Mouse (Mus musculus): ENCODE results near the gene Itgal. TPM values are rescaled to one million over a fixed set of nuclear protein-coding genes. Genes with fewer than 3 reads are reported as not detected.
A peak's percentile ranks its signal among the peaks of the same experiment; 100 is the strongest.
"Not testable (repeated sequence)": the region's sequence is repeated elsewhere in the genome, so short reads cannot be mapped to it uniquely, and the experiment has no call there.

Itgal gene
- total RNA-seq, 2 experiments from 2014 or later = 0.10 to 0.35 TPM

GRCm38 (mm10) chr7:127342888-127343287 lies 46.8 kb downstream of the Itgal start:
- no peak for DNase-seq

- no peak for DNase-seq
These were observed 47.4 kb downstream of the Itgal start for GRCm38 (mm10) chr7:127343351-127344019.

DNA sequence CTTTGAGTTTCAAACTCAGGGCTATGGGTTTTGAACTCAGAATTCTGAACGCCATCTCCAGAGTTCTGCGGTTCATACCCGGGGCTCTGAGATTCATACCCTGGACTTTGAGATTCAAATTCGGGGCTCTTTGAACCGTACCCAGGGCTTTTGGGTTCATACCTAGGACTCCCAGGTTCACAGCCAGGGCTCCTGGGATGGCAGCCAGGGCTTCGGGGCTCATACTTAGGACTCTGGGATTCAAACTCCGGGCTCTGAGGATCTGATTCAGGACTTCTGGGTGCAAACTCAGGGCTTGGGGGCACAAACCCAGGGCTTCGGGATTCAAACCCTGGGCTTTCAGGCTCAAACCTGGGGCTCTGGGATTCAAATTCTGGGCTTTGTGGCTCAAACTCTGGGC lies 48.3 kb downstream of the Itgal start:
- DNase-seq = no peak

GRCm38 (mm10) chr7:127345092-127345491 lies 49.0 kb downstream of the Itgal start:
- DNase-seq = peak; percentile 32 to 56

- DNase-seq = peak; percentile 86 to 89
These were observed 49.7 kb downstream of the Itgal start, which contains the start of gene Zfp768 for GRCm38 (mm10) chr7:127345512-127346325. TSS of gene Zfp768 (minus strand) at chr7:127345589.

GRCm38 (mm10) chr7:127346676-127347075 lies 50.6 kb downstream of the Itgal start:
- no peak for DNase-seq

GRCm38 (mm10) chr7:127351230-127352004 lies 55.4 kb downstream of the Itgal start:
- DNase-seq = no peak

- DNase-seq = no peak
These were observed 59.7 kb downstream of the Itgal start for GRCm38 (mm10) chr7:127355796-127356195.

- DNase-seq = no peak
These were observed 61.8 kb downstream of the Itgal start for GRCm38 (mm10) chr7:127357871-127358270.

DNA sequence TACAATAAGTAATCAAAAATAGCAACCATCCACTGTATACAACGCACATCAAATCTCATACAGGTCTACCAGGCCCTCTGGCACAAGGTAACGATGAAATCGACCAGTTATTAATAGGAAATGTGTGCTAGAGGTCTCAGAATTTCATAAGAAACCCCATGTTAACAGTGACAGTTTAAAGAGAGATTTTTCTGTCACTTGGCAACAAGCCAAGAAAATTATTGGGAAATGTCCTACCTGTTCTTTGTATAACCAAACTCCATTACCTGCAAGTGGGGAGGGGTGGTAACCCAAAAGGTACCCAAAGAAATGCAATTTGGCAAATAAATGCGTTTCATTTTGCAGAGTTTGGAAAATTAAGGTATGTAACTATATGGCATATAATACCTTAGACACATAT lies 62.4 kb downstream of the Itgal start:
- no peak for DNase-seq

DNA sequence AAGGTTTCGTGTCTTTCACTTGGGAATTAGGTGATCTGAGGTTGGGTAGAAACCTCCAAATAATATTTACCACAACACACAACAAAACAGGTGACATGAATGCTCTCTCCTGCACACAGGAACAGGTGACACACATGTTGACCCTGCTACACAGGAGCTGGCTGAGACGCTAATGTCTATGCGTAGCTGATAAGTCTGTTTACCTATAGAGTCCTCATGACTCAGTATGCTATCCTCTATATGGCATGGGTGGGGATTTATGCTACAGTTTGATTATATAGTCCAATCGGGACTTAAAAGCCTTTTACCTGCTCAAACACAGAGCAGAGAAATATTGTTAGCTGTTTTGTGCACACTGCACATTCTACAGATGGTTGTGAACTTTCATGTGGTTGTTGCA lies 64.2 kb downstream of the Itgal start:
- DNase-seq = no peak

DNA sequence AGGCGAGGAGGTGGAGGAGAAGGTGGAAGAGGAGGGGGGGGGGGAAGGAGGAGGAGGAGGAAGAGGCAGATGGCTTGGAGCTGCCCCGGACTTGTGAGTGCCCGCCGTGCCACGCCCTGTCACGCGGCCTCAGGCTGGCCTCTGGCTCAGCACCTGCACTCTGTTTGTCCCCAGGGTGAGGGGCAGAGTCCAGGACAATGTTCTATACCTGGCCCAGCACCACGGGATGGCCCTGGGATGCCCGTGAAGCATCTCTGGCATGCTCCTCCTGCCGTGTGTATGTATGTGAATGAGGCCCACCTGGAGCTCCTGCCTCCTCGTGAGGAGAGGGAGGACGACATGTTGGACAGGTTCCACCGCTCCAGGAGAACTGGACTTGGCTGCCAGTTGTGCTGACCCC lies 65.4 kb downstream of the Itgal start:
- no peak for DNase-seq

- not testable (repeated sequence) for DNase-seq
These were observed 66.4 kb downstream of the Itgal start for GRCm38 (mm10) chr7:127362418-127362817.

DNA sequence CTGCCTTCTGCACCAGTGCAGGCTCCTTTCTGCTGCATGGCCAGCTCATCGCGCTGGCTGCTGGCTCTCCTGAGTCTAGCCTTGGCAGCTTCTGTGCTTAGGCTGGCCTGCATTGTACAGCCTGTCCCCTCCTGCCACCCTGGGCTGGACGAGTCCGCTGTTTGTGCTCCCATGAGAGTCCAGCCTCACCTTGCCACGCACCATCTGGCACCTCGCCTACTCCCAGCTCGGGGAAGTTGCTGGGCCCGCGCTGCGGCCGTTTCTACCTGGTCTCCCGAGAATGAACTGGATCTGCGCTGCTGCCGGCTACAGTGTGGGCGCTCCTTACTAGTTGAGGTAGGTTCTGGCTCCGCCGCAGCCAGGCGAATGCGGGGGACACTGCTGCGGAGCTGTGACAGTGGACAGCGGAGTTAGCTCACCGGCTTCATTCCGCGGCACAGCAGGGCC lies 67.4 kb downstream of the Itgal start:
- DNase-seq = no peak

- no peak for DNase-seq
These were observed 68.1 kb downstream of the Itgal start for GRCm38 (mm10) chr7:127364166-127364565.

DNA sequence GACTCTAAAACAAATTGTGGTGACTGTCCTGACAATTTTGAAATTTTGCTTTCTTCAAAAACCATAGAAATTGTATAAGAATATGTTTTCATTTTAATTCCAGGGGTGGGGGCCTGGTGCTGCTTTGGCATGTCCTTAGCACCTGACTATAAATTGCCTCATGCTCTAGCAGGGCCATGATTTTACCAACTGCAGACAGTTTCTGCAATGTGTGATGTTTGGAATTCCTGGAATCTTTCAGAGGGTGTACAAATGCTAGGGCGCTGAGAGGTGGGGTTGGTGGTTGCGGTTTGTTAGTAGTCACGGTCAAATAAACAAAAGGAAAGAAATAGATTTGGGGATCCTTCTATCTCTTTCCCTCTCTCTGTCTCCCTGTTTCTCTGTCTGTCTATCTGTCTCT lies 70.2 kb downstream of the Itgal start:
- no peak for DNase-seq

DNA sequence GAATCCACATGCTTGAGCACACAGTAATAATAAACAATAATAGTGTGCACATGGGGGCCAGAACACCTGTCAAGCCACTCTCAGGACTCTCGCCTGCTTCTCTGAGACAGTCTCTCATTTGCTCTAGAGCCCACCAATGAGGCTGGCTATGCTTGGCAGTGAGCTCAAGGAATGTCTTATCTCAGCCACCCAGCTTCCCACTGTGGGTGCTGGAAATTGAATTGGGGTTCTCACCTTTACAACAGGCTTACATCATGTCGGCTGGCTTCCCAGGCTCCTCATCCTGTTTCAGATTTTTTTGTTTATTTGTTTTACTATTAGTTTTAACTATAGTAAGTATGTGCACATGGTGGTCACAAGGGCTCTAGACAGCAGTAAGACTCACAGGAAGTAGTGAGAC lies 75.2 kb downstream of the Itgal start:
- DNase-seq = no peak

DNA sequence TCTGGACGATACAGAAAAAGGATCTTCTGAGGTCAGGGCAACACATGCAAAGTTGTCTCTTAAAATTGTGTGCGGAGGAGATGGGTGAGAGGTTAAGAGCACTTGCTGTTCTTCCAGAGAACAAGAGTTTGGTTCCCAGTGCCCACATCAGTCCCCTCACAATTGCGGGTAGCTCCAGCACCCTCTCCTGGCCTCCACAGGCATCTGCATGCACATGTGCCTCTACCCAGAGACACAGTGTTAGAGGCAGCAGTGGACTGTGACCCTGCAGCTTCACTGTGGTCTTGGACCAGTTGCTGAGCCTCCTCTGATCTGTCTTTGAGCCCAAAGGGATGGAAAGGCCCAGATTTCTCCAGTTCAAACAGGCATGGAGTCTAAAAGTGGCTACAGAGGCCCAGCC lies 75.8 kb downstream of the Itgal start:
- not testable (repeated sequence) for DNase-seq

GRCm38 (mm10) chr7:127375271-127376245 lies 79.5 kb downstream of the Itgal start, which contains the start of gene Zfp747:
TSS of gene Zfp747 (minus strand) at chr7:127376050.
- peak; percentile 86 to 88 for DNase-seq

DNA sequence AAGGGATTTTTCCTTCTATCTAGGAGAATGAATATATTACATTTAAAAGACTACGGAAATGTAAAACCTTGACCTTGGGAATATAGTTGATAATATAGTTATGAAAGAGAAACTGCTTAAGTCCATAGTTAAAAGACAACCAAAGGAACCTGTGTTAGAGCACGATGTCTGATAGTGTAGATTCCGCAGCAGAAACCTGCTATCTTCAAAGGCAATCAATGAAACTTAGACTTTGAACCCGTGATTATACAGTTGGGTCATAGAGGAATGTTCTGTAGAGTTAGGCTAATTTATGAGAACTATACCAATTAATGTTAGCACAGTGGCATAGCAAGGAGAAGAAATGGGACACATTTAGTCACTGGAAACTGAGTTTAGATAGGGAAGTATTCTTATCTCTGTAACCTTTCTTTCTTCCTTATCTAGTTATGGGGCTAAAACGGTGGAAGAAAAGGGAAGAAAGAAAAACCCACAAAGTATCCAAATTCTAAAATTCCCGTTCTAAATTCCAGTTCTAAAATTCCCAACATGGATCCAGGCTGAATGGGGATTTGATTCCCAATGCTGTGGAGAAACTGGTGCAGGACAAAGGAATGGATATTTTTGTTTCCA lies 82.4 kb downstream of the Itgal start:
- no peak for DNase-seq

Data from layer of hippocampus, postnatal 36 days (tissue).